Mouse (Mus musculus): ENCODE results near the gene Gm47995. TPM values are rescaled to one million over a fixed set of nuclear protein-coding genes. Genes with fewer than 3 reads are reported as not detected.
"Not testable (repeated sequence)": the region's sequence is repeated elsewhere in the genome, so short reads cannot be mapped to it uniquely, and the experiment has no call there.

Gm47995 gene
- polyA plus RNA-seq (2012; rRNA removed) = 1.3 TPM in 1 of 2 replicates, not detected in the other

- not testable (repeated sequence) for H3K27ac ChIP-seq (ENCODE audit: control insufficient read depth, insufficient read depth, low read depth, low read length); H3K36me3 ChIP-seq (ENCODE audit: control insufficient read depth, insufficient read depth, low read length); H3K27me3 ChIP-seq (ENCODE audit: control insufficient read depth, insufficient read depth, low read length); H3K4me3 ChIP-seq (ENCODE audit: control insufficient read depth, low read depth, low read length); H3K4me1 ChIP-seq (ENCODE audit: control insufficient read depth, insufficient read depth, low read length)
Observed at GRCm38 (mm10) chr1:151198120-151198519, at the start of gene Gm47995. TSS of gene Gm47995 (plus strand) at chr1:151198448.

- Histone ChIP-seq H3K27me3 (ENCODE audit: control insufficient read depth, insufficient read depth, low read length) (no peaks in the 10 kb centered on the region), H3K36me3 (ENCODE audit: control insufficient read depth, insufficient read depth, low read length) (no peaks in the 10 kb centered on the region), H3K4me1 (ENCODE audit: control insufficient read depth, insufficient read depth, low read length) (no peaks in the 10 kb centered on the region; the same call in 1 of the 2 replicates), H3K4me3 (ENCODE audit: control insufficient read depth, low read depth, low read length) (no peak overlapping the region), H3K27ac (ENCODE audit: control insufficient read depth, insufficient read depth, low read depth, low read length) (no peak overlapping the region)
- TF ChIP-seq CTCF (IDR thresholded peaks at IDR 0.05; ENCODE audit: control insufficient read depth, insufficient read depth, insufficient replicate concordance, low read depth, low read length) (no peak), POLR2A (IDR thresholded peaks at IDR 0.05; ENCODE audit: control insufficient read depth, low read depth, low read length) (no peak)
Observed at GRCm38 (mm10) chr1:151150211-151150610, 48.0 kb upstream of the Gm47995 start.

- no peak for TF ChIP-seq CTCF (IDR thresholded peaks at IDR 0.05; ENCODE audit: control insufficient read depth, insufficient read depth, insufficient replicate concordance, low read depth, low read length)
- TF ChIP-seq POLR2A (IDR thresholded peaks at IDR 0.05; ENCODE audit: control insufficient read depth, low read depth, low read length) = no peak
- no peaks in the 10 kb centered on the region; the same call in 1 of the 2 replicates for H3K4me1 ChIP-seq (ENCODE audit: control insufficient read depth, insufficient read depth, low read length)
- no peak overlapping the region for H3K4me3 ChIP-seq (ENCODE audit: control insufficient read depth, low read depth, low read length)
- no peak overlapping the region for H3K27ac ChIP-seq (ENCODE audit: control insufficient read depth, insufficient read depth, low read depth, low read length)
- H3K36me3 ChIP-seq (ENCODE audit: control insufficient read depth, insufficient read depth, low read length) = no peaks in the 10 kb centered on the region
- H3K27me3 ChIP-seq (ENCODE audit: control insufficient read depth, insufficient read depth, low read length) = no peaks in the 10 kb centered on the region
Observed at GRCm38 (mm10) chr1:151151089-151151488, 47.2 kb upstream of the Gm47995 start.

GRCm38 (mm10) chr1:151153056-151153652 lies 45.1 kb upstream of the Gm47995 start:
- Histone ChIP-seq H3K4me3 (ENCODE audit: control insufficient read depth, low read depth, low read length) (no peak overlapping the region), H3K4me1 (ENCODE audit: control insufficient read depth, insufficient read depth, low read length) (no peaks in the 10 kb centered on the region; the same call in 1 of the 2 replicates), H3K36me3 (ENCODE audit: control insufficient read depth, insufficient read depth, low read length) (no peaks in the 10 kb centered on the region), H3K27me3 (ENCODE audit: control insufficient read depth, insufficient read depth, low read length) (no peaks in the 10 kb centered on the region), H3K27ac (ENCODE audit: control insufficient read depth, insufficient read depth, low read depth, low read length) (no peak overlapping the region)
- no peak for TF ChIP-seq POLR2A (IDR thresholded peaks at IDR 0.05; ENCODE audit: control insufficient read depth, low read depth, low read length)
- TF ChIP-seq CTCF (IDR thresholded peaks at IDR 0.05; ENCODE audit: control insufficient read depth, insufficient read depth, insufficient replicate concordance, low read depth, low read length) = no peak

GRCm38 (mm10) chr1:151154131-151154530 lies 44.1 kb upstream of the Gm47995 start:
- H3K4me1 ChIP-seq (ENCODE audit: control insufficient read depth, insufficient read depth, low read length); H3K27ac ChIP-seq (ENCODE audit: control insufficient read depth, insufficient read depth, low read depth, low read length); H3K36me3 ChIP-seq (ENCODE audit: control insufficient read depth, insufficient read depth, low read length); H3K4me3 ChIP-seq (ENCODE audit: control insufficient read depth, low read depth, low read length); H3K27me3 ChIP-seq (ENCODE audit: control insufficient read depth, insufficient read depth, low read length): not testable (repeated sequence)

- Histone ChIP-seq H3K27ac (ENCODE audit: control insufficient read depth, insufficient read depth, low read depth, low read length) (no peak overlapping the region), H3K36me3 (ENCODE audit: control insufficient read depth, insufficient read depth, low read length) (no peaks in the 10 kb centered on the region), H3K4me1 (ENCODE audit: control insufficient read depth, insufficient read depth, low read length) (no peaks in the 10 kb centered on the region; the same call in 1 of the 2 replicates), H3K4me3 (ENCODE audit: control insufficient read depth, low read depth, low read length) (no peak overlapping the region), H3K27me3 (ENCODE audit: control insufficient read depth, insufficient read depth, low read length) (no peaks in the 10 kb centered on the region)
- TF ChIP-seq POLR2A (IDR thresholded peaks at IDR 0.05; ENCODE audit: control insufficient read depth, low read depth, low read length) = no peak
- TF ChIP-seq CTCF (IDR thresholded peaks at IDR 0.05; ENCODE audit: control insufficient read depth, insufficient read depth, insufficient replicate concordance, low read depth, low read length) = no peak
Observed at GRCm38 (mm10) chr1:151156129-151156528, 42.1 kb upstream of the Gm47995 start.

GRCm38 (mm10) chr1:151156777-151157632 lies 41.2 kb upstream of the Gm47995 start:
- Histone ChIP-seq H3K4me3 (ENCODE audit: control insufficient read depth, low read depth, low read length) (no peak overlapping the region), H3K4me1 (ENCODE audit: control insufficient read depth, insufficient read depth, low read length) (no peaks in the 10 kb centered on the region; the same call in 1 of the 2 replicates), H3K36me3 (ENCODE audit: control insufficient read depth, insufficient read depth, low read length) (no peaks in the 10 kb centered on the region), H3K27ac (ENCODE audit: control insufficient read depth, insufficient read depth, low read depth, low read length) (no peak overlapping the region), H3K27me3 (ENCODE audit: control insufficient read depth, insufficient read depth, low read length) (no peaks in the 10 kb centered on the region)
- TF ChIP-seq POLR2A (IDR thresholded peaks at IDR 0.05; ENCODE audit: control insufficient read depth, low read depth, low read length) (no peak), CTCF (IDR thresholded peaks at IDR 0.05; ENCODE audit: control insufficient read depth, insufficient read depth, insufficient replicate concordance, low read depth, low read length) (no peak)
